Mouse (Mus musculus): ENCODE measurements around the gene Prkcb. TPM values are rescaled to one million over a fixed set of nuclear protein-coding genes. Genes with fewer than 3 reads are reported as not detected.
A peak's percentile ranks its signal among the peaks of the same experiment; 100 is the strongest.

The Prkcb gene
- polyA plus RNA-seq, 2 experiments from 2014 or later, result 71.9 to 78.3 TPM

DNA sequence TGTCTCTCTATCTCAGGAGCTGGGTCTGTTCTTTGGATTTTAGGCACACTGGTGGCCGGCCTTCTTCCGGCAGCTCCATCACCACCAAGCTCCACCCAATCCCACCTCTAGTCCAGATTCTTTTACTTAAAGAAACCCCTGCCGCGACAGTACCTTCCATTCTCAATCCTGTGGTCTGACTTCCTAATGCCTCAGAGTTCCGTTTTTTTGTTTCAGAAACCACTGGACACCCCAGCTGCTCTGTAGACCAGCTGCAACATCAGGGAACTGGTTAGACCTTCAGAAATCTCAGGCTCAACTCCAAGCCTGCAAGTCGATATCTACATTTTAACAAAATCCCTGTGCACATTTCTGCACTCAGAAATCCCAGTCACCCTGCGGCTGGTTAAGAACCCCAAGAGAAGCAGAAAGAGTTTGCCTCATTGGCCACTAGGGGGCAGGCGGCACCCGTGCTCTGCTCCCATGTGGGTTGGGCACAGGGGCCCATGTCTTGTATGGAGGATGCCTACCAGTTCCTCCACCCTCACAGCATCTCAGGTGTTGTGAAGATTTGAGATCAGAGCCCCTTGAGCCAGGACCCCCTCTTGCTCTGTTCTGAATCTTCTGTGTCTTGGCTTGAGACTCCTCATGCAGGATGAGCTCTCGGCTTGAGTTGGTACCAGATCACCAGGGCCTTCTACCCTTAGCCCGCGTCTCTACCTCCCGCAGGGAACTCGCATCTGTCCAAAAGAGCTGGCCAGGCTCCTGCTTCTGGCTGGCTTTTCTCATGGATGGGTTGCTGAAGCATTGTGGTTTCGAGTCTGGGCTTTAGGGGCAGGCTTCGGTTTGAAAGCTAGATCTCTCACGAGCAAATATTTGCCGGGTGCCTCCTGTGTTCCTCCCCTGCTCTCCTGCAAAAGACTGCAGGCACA is 182.1 kb downstream of the Prkcb start:
- peak; percentile 57 for ATAC-seq

DNA sequence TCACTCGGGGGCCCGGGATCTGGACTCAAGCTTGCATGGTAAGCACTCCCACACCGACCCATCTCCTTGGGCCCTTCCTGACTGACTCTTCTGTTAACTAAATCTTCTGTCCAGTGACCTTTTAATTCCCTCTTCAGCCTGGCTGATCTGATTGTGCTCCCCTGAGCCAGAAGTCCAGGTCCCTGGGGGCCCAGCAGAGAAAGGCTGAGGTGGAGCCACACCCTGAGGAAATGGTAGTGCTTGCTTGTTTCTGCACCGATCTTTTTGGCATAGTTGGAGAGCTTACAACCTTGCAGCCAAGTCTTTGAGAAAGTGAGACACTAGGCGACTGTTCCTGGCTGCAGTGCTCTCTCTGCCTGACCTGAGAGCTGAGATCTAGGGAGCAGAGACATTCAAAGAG is 183.7 kb downstream of the Prkcb start:
- ATAC-seq, result no peak

DNA sequence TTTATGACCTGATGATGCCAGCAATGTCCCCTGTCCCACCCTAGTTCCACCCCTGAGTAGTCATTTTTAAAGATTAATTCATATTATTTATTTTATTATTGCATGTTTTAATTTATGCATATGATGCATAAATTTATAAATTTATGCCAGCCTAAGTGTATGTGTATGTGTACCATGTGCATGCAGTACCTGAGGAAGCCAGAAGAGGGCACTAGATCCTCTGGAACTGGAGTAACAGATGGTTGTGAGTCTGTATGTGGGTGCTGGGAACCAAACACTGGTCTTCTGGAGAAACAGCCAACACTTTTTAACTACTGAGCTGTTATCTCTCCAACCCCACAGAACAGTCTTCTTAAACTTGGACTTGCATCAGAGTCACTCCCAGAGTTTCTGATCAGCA is 186.5 kb downstream of the Prkcb start:
- ATAC-seq, result no peak

- no peak for ATAC-seq
Observed at GRCm38 (mm10) chr7:122476697-122477096, 188.1 kb downstream of the Prkcb start.

GRCm38 (mm10) chr7:122477118-122477517 is 188.6 kb downstream of the Prkcb start:
- no peak for ATAC-seq

DNA sequence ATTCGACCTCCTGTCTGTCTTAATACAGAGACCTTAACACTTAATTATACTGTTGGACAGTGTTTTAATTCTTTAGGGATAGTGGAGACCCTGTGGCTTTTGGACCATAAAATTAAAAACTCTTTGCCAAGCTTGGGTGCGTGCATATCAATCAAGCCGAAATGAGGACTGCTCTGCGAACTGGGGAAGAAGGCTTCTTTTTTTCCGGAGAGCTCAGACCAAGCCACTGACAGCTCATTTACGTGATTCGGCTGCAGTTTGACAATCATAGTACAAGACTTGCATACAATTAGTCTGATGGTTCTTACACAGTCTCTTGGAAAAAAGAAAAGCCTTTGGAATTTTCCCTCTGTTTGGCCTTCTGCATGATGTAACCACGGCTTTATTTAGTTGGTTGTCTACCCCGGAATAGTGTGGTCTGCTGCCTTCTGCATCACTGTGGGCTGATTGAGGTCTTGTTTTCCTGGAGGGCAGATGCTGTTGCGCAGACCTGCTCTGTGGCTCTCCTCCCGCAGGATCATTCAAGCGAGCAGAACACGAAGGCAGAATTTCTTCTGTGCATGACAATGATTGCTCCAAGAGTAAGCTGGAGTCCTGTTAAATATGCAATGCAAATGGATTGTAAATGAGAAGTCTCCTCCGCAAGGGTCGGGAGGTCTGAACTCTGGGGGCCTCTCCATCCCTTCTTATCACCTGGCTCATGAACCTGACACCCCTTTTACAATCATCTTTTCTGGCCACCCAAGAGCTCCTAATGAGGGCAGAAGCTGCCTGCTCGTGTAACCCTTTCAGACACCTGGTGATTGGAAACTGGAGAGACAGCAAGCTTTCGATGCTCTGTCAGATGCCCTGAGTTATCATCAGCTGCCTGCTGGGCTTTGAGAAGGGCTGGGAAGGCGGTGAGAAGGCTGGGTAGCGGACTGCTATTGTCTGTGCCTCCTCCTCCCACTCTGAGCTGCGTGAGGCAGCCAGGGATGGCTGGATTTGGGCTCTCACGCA is 189.3 kb downstream of the Prkcb start:
- ATAC-seq, result no peak

DNA sequence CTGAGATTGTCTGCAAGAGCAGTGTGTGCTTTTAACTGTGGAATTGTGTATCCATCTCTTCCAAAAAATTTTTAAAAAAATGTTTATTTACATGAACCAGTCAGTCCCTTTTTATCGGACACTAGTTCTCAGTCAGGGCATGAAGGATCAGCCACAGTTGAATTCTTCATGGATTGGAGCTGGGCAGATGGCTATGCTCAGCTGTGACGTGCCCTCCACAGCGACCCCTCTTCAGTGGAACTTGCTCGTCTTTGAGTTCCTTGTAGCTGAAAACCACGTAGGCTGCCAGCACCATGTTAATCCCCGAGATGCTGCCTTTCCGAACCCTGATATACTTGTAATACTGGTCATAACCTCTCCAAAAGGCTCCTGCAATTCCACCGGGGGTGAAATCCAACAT is 195.4 kb downstream of the Prkcb start:
- no peak for ATAC-seq

GRCm38 (mm10) chr7:122487929-122488571 is 199.5 kb downstream of the Prkcb start:
- ATAC-seq, result no peak

DNA sequence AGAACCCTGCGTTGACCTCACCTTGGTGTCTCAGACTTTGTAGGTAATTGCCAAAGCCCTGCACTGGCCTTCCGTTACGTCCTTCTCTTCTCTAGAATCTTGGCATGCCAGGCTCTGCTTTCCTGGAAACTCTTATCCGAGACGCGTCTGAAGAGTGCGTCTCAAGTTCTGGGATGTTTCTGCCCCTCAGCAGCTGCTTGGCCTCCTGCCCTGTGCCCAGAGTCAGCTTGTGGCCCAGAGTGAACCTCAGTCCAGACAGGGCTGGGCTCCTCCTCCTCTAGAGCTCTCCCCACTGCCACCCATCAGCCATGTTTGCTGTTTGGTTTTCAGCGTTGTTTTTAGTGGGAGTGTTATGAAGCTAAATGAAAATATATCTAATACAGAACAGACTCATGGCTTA is 203.5 kb downstream of the Prkcb start:
- ATAC-seq, result no peak

GRCm38 (mm10) chr7:122492936-122493335 is 204.4 kb downstream of the Prkcb start:
- no peak for ATAC-seq

GRCm38 (mm10) chr7:122494088-122494487 is 205.5 kb downstream of the Prkcb start:
- ATAC-seq, result no peak

GRCm38 (mm10) chr7:122497516-122497915 is 209.0 kb downstream of the Prkcb start:
- ATAC-seq, result no peak

- ATAC-seq, result no peak
Observed at GRCm38 (mm10) chr7:122498461-122498860, 209.9 kb downstream of the Prkcb start.

GRCm38 (mm10) chr7:122499743-122500597 is 211.4 kb downstream of the Prkcb start:
- ATAC-seq, result no peak

GRCm38 (mm10) chr7:122506467-122506866 is 217.9 kb downstream of the Prkcb start:
- ATAC-seq, result no peak

GRCm38 (mm10) chr7:122509903-122510302 is 221.4 kb downstream of the Prkcb start:
- ATAC-seq, result no peak

- ATAC-seq, result no peak
Observed at GRCm38 (mm10) chr7:122512430-122512966, 223.9 kb downstream of the Prkcb start.

- ATAC-seq, result no peak
Observed at GRCm38 (mm10) chr7:122520850-122521638, 232.5 kb downstream of the Prkcb start.

DNA sequence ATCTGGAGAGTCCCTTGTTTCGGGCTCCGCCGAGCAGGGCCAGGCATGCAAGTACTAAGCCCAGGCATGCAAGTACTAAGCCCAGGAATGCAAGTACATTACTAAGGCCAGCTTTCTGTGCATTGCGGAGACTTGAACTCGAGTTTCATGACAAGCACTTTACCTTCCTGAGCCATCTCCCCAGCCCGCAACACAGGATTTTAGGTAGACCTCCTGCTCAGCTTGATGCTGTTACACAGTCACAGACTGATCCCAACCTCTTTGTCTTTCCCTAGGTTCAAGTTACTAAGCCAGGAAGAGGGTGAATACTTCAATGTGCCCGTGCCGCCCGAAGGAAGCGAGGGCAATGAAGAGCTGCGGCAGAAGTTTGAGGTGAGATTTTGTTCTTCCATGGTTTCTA is 239.7 kb downstream of the Prkcb start:
- no peak for ATAC-seq

DNA sequence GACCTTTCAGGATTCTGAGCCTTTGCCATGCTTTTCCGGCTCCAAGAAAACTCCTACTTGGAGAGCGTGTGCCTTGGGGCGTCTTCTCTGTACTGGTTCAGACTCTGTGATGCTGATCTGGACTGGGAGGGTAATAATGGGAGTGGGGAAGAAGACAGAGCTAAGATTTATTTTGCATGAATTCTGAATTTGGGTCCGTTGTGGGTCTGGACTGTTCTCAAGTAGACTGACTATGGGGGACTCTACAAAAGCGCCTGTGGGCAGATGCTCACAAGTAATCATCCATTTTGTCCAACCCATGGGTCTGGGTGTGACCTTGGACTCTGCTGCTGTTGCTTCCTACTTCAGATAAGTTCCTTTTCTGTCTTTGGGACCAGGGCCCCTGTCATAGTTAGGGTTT is 240.1 kb downstream of the Prkcb start:
- ATAC-seq, result no peak
